ENCODE assay signal across 25 mouse cellular contexts in genomic region chr14:21110492-21110891, GRCm38 (mm10). TPM values are rescaled to one million over a fixed set of nuclear protein-coding genes. Genes with fewer than 3 reads are reported as not detected.
DNase-seq lines count a peak whose midpoint lies in the region; ATAC-seq and TF ChIP-seq lines count a peak whose summit lies in the region.
"Had no signal": no experiment of that assay in that cellular context is flagged by ENCODE, and none has a peak within 500 bp of the region (broad histone marks: within the 10 kb centered on the region; RNA-seq: fewer than 3 reads in every experiment).

No protein-coding gene starts in this region.

- WGBS in forebrain, embryonic 12.5 days = 92% methylated on average over 4 of the region's 4 CpGs

- H3K27ac ChIP-seq in gastrocnemius, adult 2 months = peak overlapping the region; percentile 40; the same call in 1 of the 2 replicates
- H3K27ac ChIP-seq in layer of hippocampus, adult 2 months = no peak overlapping the region
- no peak overlapping the region for H3K27ac ChIP-seq in forebrain, embryonic 12.5 days
- H3K27ac ChIP-seq: embryonic facial prominence, embryonic 12.5 days; hindbrain, embryonic 14.5 days; limb, embryonic 12.5 days; liver, embryonic 15.5 days; midbrain, embryonic 15.5 days; neural tube, embryonic 15.5 days had no signal

- intact Hi-C loops in gastrocnemius, adult 2 months (cut with DNase I) = loop anchor here (5.0 kb wide), 1 partner anchor 58 kb away; the partner anchor contains the start of genes Adk and Ap3m1

- no peaks in the 10 kb centered on the region for H3K27me3 ChIP-seq in forebrain, embryonic 12.5 days
- H3K27me3 ChIP-seq: CH12.LX; embryonic facial prominence, embryonic 12.5 days; heart, embryonic 12.5 days; limb, embryonic 12.5 days; liver, embryonic 15.5 days; megakaryocyte, embryonic 14.5 days; midbrain, embryonic 15.5 days; neural tube, embryonic 15.5 days had no signal

- H3K4me3 ChIP-seq in gastrocnemius, adult 2 months = no peak overlapping the region
- H3K4me3 ChIP-seq in layer of hippocampus, adult 2 months = no peak overlapping the region
- no peak overlapping the region for H3K4me3 ChIP-seq in forebrain, embryonic 12.5 days (replicated peaks)
- H3K4me3 ChIP-seq: embryonic facial prominence, embryonic 12.5 days; erythroblast, embryonic 14.5 days; heart, embryonic 12.5 days; limb, embryonic 12.5 days; liver, embryonic 15.5 days; megakaryocyte, embryonic 14.5 days; midbrain, embryonic 15.5 days; neural tube, embryonic 15.5 days had no signal

- no peak overlapping the region for H3K9ac ChIP-seq in forebrain, embryonic 12.5 days
- H3K9ac ChIP-seq: embryonic facial prominence, embryonic 12.5 days; heart, embryonic 12.5 days; hindbrain, embryonic 14.5 days; limb, embryonic 12.5 days; liver, embryonic 15.5 days; midbrain, embryonic 15.5 days; neural tube, embryonic 15.5 days had no signal

- no peak for ATAC-seq in erythroid progenitor cell, adult 5-6 weeks (replicated peaks; ENCODE audit: low FRiP score, poor library complexity, severe bottlenecking)
- ATAC-seq in forebrain, embryonic 12.5 days (ENCODE audit: low FRiP score) = no peak
- ATAC-seq: forebrain, embryonic 16.5 days; midbrain, embryonic 15.5 days had no signal

- peak; percentile 47 for TF ChIP-seq CTCF in gastrocnemius, adult 2 months (IDR thresholded peaks at IDR 0.05)
- peak; percentile 71 for TF ChIP-seq CTCF in layer of hippocampus, adult 2 months (conservative IDR thresholded peaks at IDR 0.05)

- H3K4me2 ChIP-seq in forebrain, embryonic 12.5 days = no peak overlapping the region
- H3K4me2 ChIP-seq: embryonic facial prominence, embryonic 12.5 days; heart, embryonic 12.5 days; hindbrain, embryonic 14.5 days; limb, embryonic 12.5 days; liver, embryonic 15.5 days; midbrain, embryonic 15.5 days; neural tube, embryonic 15.5 days had no signal

- H3K9me3 ChIP-seq in forebrain, embryonic 12.5 days = no peaks in the 10 kb centered on the region
- H3K9me3 ChIP-seq: embryonic facial prominence, embryonic 12.5 days; heart, embryonic 12.5 days; limb, embryonic 12.5 days; liver, embryonic 15.5 days; megakaryocyte, embryonic 14.5 days; midbrain, embryonic 15.5 days; neural tube, embryonic 15.5 days had no signal

- no peaks in the 10 kb centered on the region for H3K4me1 ChIP-seq in forebrain, embryonic 12.5 days
- H3K4me1 ChIP-seq: embryonic facial prominence, embryonic 12.5 days; limb, embryonic 12.5 days; midbrain, embryonic 15.5 days; neural tube, embryonic 15.5 days had no signal

- no peak for DNase-seq in gastrocnemius, adult 2 months
- no peak for DNase-seq in gastrocnemius, adult 8-10 months (ENCODE audit: low spot score in 2 of 2)
- DNase-seq in layer of hippocampus, adult 2 months (ENCODE audit: low spot score in 2 of 2) = no peak
- no peak for DNase-seq in layer of hippocampus, postnatal 10 days (ENCODE audit: low spot score in 2 of 2)
- peak; percentile 18 for DNase-seq in lung, postnatal 25 days (ENCODE audit: low spot score)
- no peak for DNase-seq in lung, postnatal 14 days
- DNase-seq: adrenal gland, adult 2 months; cerebellum, adult 9-11 months; heart, postnatal 36 days; kidney, adult 11 months; kidney, postnatal 25 days; thymus, postnatal 36 days had no signal

- no peaks in the 10 kb centered on the region for H3K36me3 ChIP-seq in forebrain, embryonic 12.5 days (replicated peaks)
- H3K36me3 ChIP-seq: embryonic facial prominence, embryonic 12.5 days; limb, embryonic 12.5 days; midbrain, embryonic 15.5 days; neural tube, embryonic 15.5 days had no signal

RNA-seq across cellular contexts. Expression of gene Adk, which starts 58.1 kb away (rescaled TPM):
- total RNA-seq in gastrocnemius, adult 2 months (2021) = 100 to 1,000 TPM in 1 of 2 experiments, 10 to 100 TPM in 1; 77.1 to 152 TPM
- total RNA-seq in gastrocnemius, adult 8-10 months (2022) = 100 to 1,000 TPM in 2 of 4 experiments, 10 to 100 TPM in 2; 88.2 to 104 (median 99.2) TPM
- 10 to 100 TPM; 62.5 to 72.3 TPM for total RNA-seq in layer of hippocampus, adult 2 months (2021)
- 10 to 100 TPM; 70.3 to 70.6 TPM for total RNA-seq in layer of hippocampus, postnatal 10 days (2021)
- total RNA-seq in erythroid progenitor cell, adult 5-6 weeks (2015; ENCODE audit: low replicate concordance) = 28.1 and 67.1 TPM in 2 replicates
- total RNA-seq in erythroid progenitor cell, adult 5-6 weeks (2017; ENCODE audit: low replicate concordance) = 31.3 and 66.4 TPM in 2 replicates
- 107 and 117 TPM in 2 replicates for polyA plus RNA-seq in forebrain, embryonic 12.5 days (2016; fragmentation: Nextera tagmentation; extraction: Ambion mirVana)

RNA-seq across cellular contexts. Expression of gene Ap3m1, which starts 58.2 kb away (rescaled TPM):
- total RNA-seq in gastrocnemius, adult 2 months (2021) = 10 to 100 TPM; 34.6 to 41.0 TPM
- total RNA-seq in gastrocnemius, adult 8-10 months (2022) = 10 to 100 TPM; 27.9 to 33.0 (median 30.6) TPM
- total RNA-seq in layer of hippocampus, adult 2 months (2021) = 10 to 100 TPM; 67.0 to 70.9 TPM
- 10 to 100 TPM; 81.8 to 86.9 TPM for total RNA-seq in layer of hippocampus, postnatal 10 days (2021)
- total RNA-seq in erythroid progenitor cell, adult 5-6 weeks (2015; ENCODE audit: low replicate concordance) = 9.7 and 18.4 TPM in 2 replicates
- total RNA-seq in erythroid progenitor cell, adult 5-6 weeks (2017; ENCODE audit: low replicate concordance) = 34.5 and 53.3 TPM in 2 replicates
- 121 and 127 TPM in 2 replicates for polyA plus RNA-seq in forebrain, embryonic 12.5 days (2016; fragmentation: Nextera tagmentation; extraction: Ambion mirVana)
